Mouse (Mus musculus) liver, adult 2 months (tissue): ENCODE measurements around the gene Cyth4.

Experiments
- CTCF ChIP-seq: fragments of 200-500 bp; IDR thresholded peaks from 2 replicates; pipeline ENCODE4 v1.5.1; 2011; ENCODE audit warnings: low read depth, low read length, control low read depth
- POLR2A ChIP-seq: fragments of 200-500 bp; IDR thresholded peaks from 2 replicates; pipeline ENCODE4 v1.6.1; 2011; ENCODE audit warnings: low read length, control low read depth; ENCODE audit not compliant: insufficient read depth; ENCODE audit errors: extremely low read depth

GRCm38 (mm10) chr15:78623426-78623825 is 26.6 kb downstream of the Cyth4 start:
- TF ChIP-seq POLR2A, result no peak
- TF ChIP-seq CTCF, result peak; percentile 90
